Comparison of ENCODE assay signal across 11 mouse cellular contexts in the genomic region with DNA sequence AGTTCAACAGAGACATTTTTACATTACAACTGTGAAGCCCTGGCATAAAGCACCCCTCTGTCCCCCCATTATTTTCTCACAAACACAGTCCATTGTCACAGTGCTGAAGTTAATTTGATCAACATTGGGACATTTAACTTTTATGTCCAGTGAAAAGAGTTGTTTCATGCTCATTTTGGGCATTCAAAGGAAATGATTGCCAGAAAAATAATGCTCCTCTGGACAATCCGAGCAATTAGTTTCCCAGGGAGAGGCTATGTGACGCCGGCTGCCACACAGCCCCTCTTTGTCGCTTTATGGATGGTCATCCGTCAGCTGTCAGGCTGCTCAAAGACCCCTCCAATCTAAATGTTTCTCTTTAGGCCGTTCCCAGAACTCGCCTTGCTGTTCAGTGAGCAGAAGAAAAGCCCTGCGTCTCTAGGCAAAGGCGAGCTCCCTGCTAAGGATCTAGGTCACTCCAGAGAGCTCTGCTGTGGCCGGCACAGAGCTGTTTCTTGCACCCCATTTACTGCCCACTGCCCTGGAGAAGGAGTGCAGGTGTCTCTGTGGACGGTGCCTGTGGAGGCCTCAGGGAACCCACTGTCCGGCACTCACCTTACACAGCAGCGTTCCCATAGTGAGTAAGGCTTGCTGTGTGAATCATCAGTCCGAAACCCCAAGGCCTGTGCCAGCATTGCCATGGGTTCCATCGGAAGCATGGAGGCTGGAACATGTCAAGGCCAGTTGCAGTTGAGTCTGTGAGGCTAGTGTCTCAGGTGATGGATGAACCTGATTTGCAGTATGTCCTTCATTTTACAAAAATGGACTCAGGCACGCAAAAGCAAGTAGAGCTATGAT. TPM values are rescaled to one million over a fixed set of nuclear protein-coding genes. Genes with fewer than 3 reads are reported as not detected.
A peak's percentile ranks its signal among the peaks of the same experiment; 100 is the strongest.
DNase-seq lines count a peak whose midpoint lies in the region; ATAC-seq and TF ChIP-seq lines count a peak whose summit lies in the region.
"Had no signal": no experiment of that assay in that cellular context is flagged by ENCODE, and none has a peak within 500 bp of the region (broad histone marks: within the 10 kb centered on the region; RNA-seq: fewer than 3 reads in every experiment).

No protein-coding gene starts in this region.

- no peak overlapping the region for H3K9ac ChIP-seq in forebrain, postnatal 0 days
- H3K9ac ChIP-seq in midbrain, embryonic 15.5 days: no peak overlapping the region
- H3K9ac ChIP-seq: embryonic facial prominence, embryonic 15.5 days; limb, embryonic 12.5 days had no signal

- DNase-seq in Muller cell, postnatal 12 days (ENCODE audit: inconsistent ontology term): peak; percentile 53
- DNase-seq in embryo, embryonic 10 days (ENCODE audit: low spot score): peak; percentile 80
- DNase-seq in forebrain, postnatal 0 days: peak; percentile 26
- no peak for DNase-seq in c-Kit-positive CD71-positive TER-119-positive erythroid progenitor cells, embryonic 14.5 days (ENCODE audit: low spot score)
- DNase-seq in left cerebral cortex, adult 9 months (ENCODE audit: low spot score in 2 of 2): no peak
- DNase-seq in spleen, postnatal 10 days (ENCODE audit: low spot score in 2 of 2): no peak
- DNase-seq in natural killer cell, adult 2 months (ENCODE audit: low spot score in 2 of 2): no peak
- DNase-seq: gastrocnemius, postnatal 25 days had no signal

- peak; percentile 76 for ATAC-seq in forebrain, postnatal 0 days
- peak; percentile 60; the same call in 1 of the 2 replicates for ATAC-seq in midbrain, embryonic 15.5 days (replicated peaks)

- no peak overlapping the region for H3K4me2 ChIP-seq in forebrain, postnatal 0 days (ENCODE audit: low read depth)
- no peak overlapping the region for H3K4me2 ChIP-seq in midbrain, embryonic 15.5 days
- H3K4me2 ChIP-seq: embryonic facial prominence, embryonic 15.5 days; limb, embryonic 12.5 days had no signal

- no peak overlapping the region for H3K4me3 ChIP-seq in forebrain, postnatal 0 days (ENCODE audit: low read depth, low read length)
- H3K4me3 ChIP-seq in midbrain, embryonic 15.5 days: no peak overlapping the region
- H3K4me3 ChIP-seq: embryonic facial prominence, embryonic 15.5 days; limb, embryonic 12.5 days had no signal

- no peaks in the 10 kb centered on the region for H3K27me3 ChIP-seq in forebrain, postnatal 0 days (ENCODE audit: insufficient read depth, low read length)
- H3K27me3 ChIP-seq in midbrain, embryonic 15.5 days (replicated peaks): peaks cover 84% of the 10 kb centered on the region
- H3K27me3 ChIP-seq: embryonic facial prominence, embryonic 15.5 days; limb, embryonic 12.5 days had no signal

- no peaks in the 10 kb centered on the region for H3K9me3 ChIP-seq in forebrain, postnatal 0 days (ENCODE audit: low read length)
- no peaks in the 10 kb centered on the region for H3K9me3 ChIP-seq in midbrain, embryonic 15.5 days
- H3K9me3 ChIP-seq: embryonic facial prominence, embryonic 15.5 days; limb, embryonic 12.5 days had no signal

- H3K4me1 ChIP-seq in forebrain, postnatal 0 days (ENCODE audit: insufficient read depth): no peaks in the 10 kb centered on the region
- peaks cover 16% of the 10 kb centered on the region for H3K4me1 ChIP-seq in midbrain, embryonic 15.5 days
- H3K4me1 ChIP-seq: embryonic facial prominence, embryonic 15.5 days had no signal

- no peak for TF ChIP-seq CTCF in forebrain, postnatal 0 days (IDR thresholded peaks at IDR 0.05; ENCODE audit: low read depth)

- WGBS in forebrain, postnatal 0 days: 30% methylated on average over 16 of the region's 16 CpGs
- WGBS in midbrain, embryonic 15.5 days: 36% methylated on average over 16 of the region's 16 CpGs

- no peak overlapping the region for H3K27ac ChIP-seq in forebrain, postnatal 0 days (ENCODE audit: low read depth, low read length)
- H3K27ac ChIP-seq in midbrain, embryonic 15.5 days: no peak overlapping the region
- H3K27ac ChIP-seq: embryonic facial prominence, embryonic 15.5 days; limb, embryonic 12.5 days had no signal

- peaks cover 5% of the 10 kb centered on the region; the same call in 1 of the 2 replicates for H3K36me3 ChIP-seq in forebrain, postnatal 0 days (ENCODE audit: insufficient read depth)
- no peaks in the 10 kb centered on the region for H3K36me3 ChIP-seq in midbrain, embryonic 15.5 days (replicated peaks)

RNA-seq across cellular contexts. Expression of a gene that starts 51.8 kb away (rescaled TPM):
- total RNA-seq in forebrain, postnatal 0 days (2014; rRNA removed): 1.00 and 1.2 TPM in 2 replicates
- polyA plus RNA-seq in forebrain, postnatal 0 days (2015; fragmentation: Nextera tagmentation; extraction: Ambion mirVana): 0.52 and 1.4 TPM in 2 replicates
- 3.9 and 7.2 TPM in 2 replicates for polyA plus RNA-seq in midbrain, embryonic 15.5 days (2015; fragmentation: Nextera tagmentation; extraction: Ambion mirVana)
- total RNA-seq: gastrocnemius, postnatal 25 days had no signal
- polyA plus RNA-seq: embryonic facial prominence, embryonic 15.5 days; limb, embryonic 12.5 days had no signal

Comparison
In these comparisons a context has a peak if more than half of its experiments do, and no peak if none do; other contexts are left out.
1. DNase-seq: peak in Muller cell, postnatal 12 days (single experiment), embryo, embryonic 10 days (single experiment) and forebrain, postnatal 0 days (single experiment); none in c-Kit-positive CD71-positive TER-119-positive erythroid progenitor cells, embryonic 14.5 days (single experiment), left cerebral cortex, adult 9 months (0 of 2), spleen, postnatal 10 days (0 of 2) and natural killer cell, adult 2 months (0 of 2).